Mouse (Mus musculus) CD4-positive helper T cell, adult 2 months (primary cell): ENCODE measurements around the gene Cdkn2d.
"Not testable (repeated sequence)": the region's sequence is repeated elsewhere in the genome, so short reads cannot be mapped to it uniquely, and the experiment has no call there.

Experiments
- DNase-seq: peaks from one replicate; pipeline ENCODE4 v3.0.0-alpha.2; 2012; ENCODE audit warnings: low read depth, missing footprints, low spot score

The Cdkn2d gene

DNA sequence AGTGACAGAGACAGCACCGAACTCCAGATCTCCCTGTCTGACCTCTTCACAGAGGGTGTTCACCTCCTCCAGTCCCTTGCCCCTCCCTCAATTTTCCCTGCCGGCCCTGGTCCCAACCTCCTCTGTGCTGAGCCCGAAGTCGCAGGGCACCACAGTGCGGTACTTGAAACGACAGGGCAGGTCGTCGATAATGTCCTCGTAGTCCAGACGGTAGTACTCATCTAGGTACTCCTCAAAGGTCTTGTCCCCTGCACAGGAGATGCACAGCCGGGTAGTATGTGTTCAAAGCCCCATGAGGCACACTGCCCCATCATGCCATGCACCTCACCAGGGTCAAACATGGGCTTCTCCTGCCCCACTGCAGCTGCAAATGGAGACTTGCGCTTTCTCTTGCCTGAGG is 15.5 kb downstream of the Cdkn2d start:
- DNase-seq = no peak

DNA sequence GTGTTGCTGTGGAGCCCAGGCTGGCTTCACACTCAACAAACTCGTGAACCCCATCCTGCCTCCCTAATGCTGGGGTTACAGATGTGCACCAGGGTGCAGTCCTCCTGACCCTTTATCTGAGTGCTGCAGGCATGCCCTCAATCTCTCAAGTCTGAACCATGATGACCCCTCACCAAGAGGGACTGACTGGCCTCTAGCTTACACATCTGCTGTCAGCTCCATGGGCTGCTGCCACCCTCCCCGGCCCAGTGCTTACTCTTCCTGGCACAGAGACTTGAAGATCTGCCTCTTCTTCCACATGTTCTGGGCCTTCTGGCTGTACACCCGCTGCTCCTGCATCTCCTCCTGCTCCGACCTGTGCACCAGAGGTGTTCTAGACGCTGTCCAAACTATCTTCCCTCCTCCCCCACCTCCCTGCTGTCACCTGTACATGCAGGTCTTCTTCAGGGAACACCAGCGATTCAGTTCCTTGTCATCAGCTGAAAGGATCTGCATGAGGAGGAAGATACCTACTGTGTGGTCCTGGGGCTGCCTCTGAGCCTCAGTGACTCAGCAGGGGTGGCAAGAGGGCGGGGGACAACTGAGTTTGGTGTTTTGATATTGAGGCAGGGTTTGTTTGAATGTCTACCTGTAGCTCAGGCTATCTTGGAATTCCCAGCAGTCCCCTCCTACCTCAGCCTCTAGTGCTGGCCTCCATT is 16.0 kb downstream of the Cdkn2d start:
- DNase-seq = no peak

DNA sequence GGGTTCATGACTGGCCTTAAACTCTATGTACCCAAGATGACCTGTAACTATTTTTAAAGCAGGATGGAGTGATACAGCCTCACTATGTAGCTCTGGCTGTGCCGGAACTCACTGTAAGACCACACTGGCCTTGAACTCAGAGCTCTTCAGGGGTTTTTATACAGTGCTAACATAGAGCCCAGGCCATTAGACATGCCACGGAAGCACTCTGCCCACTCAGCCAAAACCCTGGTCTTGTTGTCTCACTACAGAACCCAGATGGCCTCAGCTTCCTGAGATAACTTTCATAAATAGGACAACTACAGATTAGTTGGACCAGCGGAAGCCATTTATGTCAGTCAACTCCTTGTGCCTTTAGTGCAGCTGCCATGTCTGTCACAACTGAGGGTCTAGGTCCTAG is 16.9 kb downstream of the Cdkn2d start:
- DNase-seq = no peak

DNA sequence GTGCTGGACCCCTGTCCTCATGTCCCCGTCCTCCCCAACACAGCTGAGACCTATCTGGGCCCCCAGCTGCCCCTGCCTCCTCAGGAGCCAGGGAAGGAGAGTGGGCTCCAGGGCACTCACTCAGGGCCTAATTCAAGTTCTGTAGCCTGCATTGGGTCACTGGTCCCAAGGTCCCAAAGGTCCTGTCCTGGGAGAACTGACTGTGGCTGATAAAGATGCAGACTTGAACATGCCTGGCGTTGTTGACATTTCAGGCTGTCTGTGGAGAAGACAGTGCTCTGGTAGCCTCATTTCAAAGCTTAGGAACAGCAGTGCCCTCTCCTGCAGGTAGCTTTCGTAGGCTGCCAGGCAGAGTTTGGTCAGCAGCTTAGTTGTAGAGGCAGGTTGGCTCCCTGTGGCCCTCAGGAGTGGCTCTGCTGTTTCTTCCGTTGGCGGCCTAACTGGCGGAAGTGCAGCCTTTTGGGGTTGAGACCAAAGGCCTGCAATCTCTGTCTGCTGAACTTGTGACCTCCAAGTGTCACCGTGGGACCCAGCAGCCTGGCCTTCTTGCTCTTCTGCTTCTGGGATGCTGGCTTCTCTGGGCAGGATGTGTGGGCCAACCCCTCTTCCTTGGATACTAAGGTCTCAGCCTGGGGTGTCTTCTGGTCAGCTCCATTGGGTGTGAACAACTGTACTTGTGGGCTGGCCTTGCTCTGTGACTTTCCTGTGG is 17.5 kb downstream of the Cdkn2d start:
- DNase-seq = no peak

DNA sequence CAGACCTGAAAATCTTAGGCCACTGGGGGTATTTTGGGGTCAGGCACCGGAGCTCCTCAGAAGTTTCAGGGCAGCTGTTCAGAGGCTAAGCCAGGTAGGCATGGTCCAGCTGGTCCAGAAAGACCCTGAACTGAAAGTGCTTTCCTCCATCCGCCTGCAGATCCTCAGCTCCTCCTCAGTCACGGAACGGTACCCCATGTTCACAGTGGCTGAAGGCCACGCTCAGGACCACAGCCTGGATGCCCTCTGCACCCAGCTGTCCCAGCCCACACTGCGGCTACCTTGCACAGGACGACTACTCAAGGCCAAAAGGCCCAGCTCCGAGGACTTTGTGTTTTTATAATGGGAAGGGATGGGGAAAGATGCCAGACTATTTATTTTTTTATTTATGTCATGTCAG is 18.1 kb downstream of the Cdkn2d start:
- no peak for DNase-seq

DNA sequence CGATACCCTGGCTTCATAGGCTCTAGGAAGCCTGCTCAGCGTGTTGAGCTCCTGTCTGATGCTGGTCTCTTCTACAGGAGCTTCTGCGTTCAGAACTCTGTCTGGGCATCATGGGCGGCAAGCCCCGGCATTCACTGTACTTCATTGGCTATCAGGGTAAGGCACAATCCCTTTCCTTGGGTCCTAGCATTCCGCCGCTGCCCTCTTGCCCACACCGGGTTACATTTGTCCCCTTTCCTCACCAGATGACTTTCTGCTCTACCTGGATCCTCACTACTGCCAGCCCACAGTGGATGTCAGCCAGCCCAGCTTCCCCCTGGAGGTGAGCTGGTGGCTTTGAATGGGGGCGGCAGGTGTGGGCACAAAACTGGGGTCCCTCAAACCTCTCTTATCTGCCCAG is 18.8 kb downstream of the Cdkn2d start:
- no peak for DNase-seq

DNA sequence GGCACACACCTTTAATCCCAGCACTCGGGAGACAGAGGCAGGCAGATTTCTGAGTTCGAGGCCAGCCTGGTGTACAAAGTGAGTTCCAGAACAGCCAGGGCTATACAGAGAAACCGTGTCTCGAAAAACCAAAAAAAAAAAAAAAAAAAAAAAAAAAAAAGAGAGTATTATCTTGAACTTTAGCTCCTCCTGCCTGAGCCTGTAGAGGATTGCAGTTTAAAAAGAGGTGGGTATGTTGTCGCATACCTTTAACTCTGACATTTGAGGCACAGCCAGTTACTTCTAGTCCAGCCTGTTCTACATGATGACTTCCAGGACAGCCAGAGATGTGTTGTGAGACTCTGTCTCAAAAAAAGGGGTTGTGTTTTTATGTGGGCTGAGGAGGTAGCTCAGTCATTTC is 21.6 kb downstream of the Cdkn2d start:
- DNase-seq = not testable (repeated sequence)

DNA sequence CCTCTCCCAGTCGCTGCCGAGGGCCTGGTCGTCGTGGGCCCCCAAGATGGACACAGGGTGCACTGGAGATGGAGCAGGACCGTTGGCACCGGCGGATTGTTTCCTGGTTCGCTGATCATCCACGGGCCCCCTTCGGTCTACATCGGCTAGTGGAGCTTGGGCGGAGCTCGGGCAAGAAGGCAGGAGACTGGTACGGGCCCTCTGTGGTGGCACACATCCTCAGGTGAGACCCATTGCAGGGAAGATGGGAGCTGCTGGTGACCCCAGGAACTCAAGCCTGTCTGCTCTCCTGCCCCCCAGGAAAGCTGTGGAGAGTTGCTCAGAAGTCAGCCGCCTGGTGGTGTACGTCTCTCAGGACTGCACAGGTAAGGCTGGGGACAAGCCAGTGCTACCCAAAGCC is 22.9 kb downstream of the Cdkn2d start:
- no peak for DNase-seq

DNA sequence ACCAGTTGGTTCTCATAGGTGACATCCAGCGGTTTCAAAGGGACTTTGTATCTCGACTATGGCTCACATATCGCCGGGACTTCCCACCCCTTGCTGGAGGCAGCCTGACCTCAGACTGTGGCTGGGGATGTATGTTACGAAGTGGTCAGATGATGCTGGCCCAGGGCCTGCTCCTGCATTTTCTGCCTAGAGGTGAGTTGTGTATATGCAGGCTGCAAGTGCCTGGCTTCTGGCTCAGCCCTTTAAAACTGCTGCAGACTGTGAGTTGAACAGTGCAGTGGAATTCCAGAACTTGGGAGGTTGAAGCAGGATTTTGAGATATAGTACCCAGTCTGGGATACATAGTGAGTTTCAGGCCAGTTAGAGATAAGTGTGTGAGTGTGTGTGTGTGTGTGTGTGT is 24.3 kb downstream of the Cdkn2d start:
- no peak for DNase-seq

DNA sequence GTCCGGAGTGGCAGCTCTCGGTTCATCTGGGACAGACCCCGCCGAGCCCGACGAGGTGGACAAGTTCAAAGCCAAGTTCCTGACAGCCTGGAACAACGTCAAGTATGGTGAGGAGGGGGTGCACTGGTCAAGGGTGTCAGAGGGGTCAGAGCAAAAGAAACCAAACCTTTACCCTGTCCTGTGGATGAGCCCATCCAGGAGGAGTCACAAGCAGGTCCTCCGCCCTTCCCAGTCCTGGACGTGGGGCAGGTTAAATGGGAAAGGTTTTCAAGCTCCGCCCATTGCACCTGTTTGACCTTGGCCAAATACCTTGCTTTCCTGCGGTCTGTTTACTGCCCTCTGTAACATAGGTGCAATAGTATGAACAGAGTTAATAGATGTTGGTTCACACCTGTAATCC is 25.6 kb downstream of the Cdkn2d start:
- no peak for DNase-seq

DNA sequence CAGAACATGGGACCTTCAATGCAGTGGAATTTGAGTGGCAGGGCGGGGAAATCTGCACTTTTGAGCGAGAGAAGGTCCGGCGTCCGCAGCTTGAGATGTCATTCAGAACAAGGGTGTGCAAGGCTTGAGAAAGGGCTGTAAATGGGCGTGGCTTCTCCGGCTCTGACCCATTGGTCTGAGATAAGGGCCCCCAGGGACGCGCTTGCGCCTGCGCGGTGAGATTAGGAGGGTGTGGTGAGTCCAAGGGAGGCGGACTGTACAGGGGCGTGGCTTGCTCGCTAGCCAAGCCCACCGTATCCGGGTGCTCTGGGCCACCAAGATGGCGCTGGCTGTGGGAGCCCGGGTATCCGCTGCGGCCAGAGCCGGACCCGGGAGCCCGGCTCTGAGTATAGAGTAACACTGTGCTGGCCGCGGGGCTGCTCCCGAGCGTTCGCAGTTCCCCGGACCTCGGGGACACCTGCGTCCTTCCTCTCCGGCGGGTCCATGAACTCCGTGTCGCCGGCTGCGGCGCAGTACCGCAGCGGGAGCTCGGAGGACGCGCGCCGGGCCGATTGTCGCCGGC is 26.1 kb downstream of the Cdkn2d start, which contains the start of gene Atg4d:
Gene Atg4d, plus strand, starts transcription at position 294 of the 562 bp plus-strand sequence.
- peak; percentile 93 for DNase-seq

DNA sequence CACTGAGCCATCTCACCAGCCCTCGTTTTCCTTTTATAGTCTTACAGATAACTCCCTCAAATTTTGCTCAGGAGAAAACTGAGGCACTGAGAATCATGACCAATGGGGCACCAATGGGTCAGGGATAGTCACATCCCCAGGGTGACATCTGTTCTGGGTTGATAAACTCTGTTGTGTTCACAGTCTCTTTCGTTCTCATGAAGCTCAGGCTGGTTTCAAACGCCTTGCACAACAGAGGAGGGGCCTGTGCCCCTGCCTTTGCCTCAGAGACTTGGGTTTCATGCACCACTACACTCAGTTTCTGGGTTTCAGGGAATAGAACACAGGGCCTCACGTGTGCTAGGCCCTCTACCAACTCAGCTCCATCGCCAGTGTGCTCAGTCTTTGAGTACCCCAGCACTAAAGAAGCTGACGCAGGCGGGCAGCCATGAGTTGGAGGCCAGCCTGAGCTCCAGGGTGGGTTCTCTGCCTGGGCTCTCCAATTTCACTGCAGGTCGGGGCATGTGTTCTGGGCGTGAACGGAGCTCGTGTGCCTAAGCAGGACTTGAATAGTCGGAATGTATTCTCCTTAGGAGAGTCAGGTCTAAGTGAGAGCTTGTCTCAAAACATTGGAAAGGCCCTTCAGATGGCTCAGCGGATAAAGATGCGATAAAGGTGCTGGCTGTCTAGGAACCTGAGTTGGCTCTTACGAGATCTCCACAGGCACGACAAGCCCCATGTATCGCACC is 26.8 kb downstream of the Cdkn2d start:
- DNase-seq = no peak

DNA sequence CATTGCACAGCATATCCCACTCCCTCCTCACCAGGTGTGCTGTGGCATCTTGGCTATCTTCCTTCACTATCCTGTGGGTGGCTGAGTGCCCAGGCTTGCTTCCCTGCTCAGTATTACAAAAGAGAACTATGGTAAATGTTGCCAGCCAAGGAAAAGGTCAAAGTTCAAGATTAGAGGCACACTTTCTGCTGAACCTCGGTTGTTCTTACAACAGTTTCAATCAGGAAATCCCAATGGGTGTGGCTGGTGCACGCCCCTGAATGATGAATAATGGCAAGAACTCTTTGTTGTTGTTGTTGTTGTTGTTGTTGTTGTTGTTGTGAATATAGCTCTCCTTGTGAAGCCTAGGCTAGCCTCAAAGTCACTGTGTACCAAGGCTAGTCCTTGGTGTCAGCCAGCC is 29.4 kb downstream of the Cdkn2d start:
- no peak for DNase-seq

DNA sequence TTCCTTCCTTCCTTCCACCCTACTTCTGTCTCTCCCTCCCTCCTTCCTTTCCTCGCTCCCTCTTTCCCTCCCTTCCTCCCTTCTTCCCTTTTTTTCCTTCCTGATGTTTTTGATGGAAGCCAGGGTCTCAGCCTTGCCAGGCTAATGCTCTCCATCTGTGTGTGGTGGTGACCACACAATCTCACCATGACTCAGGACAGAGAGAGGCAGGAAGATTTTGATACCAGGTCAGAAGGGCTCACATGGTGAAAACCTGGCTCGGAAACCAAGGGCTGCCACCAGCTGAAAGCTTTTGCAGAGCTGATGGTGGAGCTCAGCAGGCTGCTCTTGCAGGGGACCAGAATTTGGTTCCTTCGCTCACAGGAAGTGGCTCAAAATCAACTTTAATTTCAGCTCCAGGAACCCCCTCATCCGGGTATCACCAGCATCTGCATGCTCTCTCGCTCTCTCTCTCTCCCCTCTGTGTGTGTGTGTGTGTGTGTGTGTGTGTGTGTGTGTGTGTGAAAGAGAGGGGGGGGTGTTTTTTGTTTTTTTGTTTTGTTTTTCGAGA is 30.6 kb downstream of the Cdkn2d start:
- DNase-seq = peak; percentile 48

DNA sequence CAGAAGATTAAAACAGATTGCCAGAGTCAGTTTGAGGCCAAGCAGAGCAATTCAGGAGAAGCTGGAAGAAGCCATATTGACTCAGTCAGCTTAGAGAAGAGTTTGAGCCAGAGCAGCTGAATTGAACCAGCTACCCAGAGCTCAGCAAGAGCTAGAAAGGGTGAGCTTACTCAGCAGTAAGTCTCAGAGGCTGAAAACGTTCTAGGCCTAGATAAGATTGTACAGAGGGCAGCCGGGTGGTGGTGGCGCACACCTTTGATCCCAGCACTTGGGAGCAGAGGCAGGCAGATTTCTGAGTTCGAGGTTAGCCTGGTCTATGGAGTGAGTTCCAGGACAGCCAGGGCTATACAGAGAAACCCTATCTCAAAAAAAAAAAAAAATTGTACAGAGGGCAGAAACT is 34.9 kb downstream of the Cdkn2d start:
- not testable (repeated sequence) for DNase-seq

DNA sequence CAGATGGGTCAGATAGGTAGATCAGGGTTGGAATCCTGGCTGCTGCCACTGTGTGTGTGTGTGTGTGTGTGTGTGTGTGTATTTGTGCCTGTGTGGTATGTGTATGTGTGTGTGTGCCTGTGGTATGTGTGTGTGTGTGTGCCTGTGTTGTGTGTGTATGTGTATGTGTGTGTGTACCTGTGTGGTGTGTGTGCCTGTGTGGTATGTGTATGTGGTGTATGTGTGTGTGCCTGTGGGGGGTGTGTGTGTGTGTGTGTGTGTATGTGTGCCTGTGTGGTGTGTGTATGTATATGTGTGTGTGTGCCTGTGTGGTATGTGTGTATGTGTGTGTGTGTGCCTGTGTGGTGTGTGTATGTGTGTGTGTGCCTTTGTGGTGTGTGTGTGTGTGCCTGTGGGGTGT is 36.5 kb downstream of the Cdkn2d start:
- no peak for DNase-seq

DNA sequence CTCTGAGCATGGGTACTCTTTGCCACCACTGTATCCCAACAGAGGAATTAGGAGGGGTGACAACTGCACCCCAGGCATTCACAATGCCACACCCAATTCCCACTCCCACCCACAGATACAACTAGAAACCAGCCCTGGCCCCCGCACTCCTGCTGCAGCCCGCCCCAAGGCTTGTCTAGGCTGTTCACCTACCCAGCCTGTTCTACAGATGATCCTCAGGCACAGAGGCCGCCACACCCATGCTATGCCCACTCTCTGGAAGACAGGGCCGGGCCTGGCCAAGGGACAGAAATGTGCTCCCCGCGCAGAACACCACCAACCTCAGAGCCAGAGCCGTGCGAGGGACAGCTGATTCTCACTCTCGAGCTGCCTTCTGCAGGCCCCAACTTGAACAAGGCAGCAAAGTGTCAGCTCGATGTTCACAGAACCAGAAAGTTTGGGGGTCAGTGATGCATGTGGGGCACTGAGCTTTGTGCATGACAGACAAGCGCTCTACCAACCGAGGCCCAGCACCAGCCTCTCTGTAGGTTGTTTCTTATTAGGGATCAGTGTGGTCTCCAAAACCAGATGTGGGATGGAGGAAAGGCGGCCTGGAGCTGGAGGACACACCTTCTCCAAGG is 40.0 kb downstream of the Cdkn2d start:
- DNase-seq = no peak

DNA sequence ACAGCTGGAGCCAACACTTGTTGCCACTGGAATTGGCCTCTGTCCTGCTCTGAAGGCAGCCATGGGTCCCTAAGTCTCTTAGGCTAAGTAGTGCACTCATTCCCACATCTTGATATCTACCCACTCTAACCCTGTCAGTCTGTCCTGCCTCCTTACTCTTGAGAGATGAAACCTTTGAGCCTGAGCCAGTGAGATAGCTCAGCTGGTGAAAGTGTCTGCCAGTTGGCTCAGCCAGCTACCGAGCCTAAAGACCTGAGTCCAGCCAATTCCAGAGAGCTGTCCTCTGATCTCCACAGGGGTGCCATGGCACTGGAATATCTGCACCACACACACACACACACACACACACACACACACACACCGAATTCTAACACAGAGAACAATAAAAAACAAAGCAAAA is 40.7 kb downstream of the Cdkn2d start:
- DNase-seq = no peak

DNA sequence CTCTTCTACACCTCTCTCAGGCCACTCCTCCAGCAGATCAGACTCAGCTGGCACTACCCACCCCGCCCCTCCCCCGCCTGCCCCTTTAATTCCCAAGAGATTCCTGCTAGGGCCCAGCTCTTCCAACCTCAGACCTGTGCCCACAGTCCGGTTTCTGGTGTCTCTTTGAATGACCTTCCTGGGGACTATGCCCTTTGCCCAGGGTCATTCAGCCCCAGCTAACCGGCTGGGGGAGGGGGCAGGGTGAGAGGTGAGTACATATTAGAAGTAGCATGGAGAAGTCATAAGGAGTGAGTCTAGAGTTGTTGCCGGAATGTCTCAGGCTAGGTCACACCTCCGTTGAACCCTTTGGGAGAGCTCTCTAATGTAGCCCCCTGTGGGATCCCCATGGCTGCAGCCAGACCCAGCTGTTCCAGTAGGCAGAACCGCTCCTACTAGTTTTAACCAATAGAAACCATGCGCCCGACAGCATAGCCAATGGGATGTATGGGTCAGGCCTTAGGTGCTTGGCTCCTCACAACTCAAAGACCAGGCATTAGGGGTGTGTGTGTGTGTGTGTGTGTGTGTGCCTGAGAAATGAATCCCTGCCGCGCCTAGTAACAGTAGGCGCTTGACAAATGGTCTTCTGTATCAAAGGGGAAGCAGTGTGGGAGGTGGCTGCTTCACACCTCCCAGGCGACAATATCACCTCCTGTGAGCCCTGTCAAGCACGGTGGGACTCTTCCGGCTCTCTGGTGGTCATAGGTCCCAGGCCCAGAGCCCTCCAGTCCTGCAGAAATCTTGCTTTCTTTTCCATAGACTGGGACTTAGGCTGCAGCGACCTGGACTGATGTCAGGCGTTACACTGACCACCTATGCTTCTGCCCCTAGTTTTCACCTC is 41.3 kb downstream of the Cdkn2d start:
- DNase-seq = no peak

DNA sequence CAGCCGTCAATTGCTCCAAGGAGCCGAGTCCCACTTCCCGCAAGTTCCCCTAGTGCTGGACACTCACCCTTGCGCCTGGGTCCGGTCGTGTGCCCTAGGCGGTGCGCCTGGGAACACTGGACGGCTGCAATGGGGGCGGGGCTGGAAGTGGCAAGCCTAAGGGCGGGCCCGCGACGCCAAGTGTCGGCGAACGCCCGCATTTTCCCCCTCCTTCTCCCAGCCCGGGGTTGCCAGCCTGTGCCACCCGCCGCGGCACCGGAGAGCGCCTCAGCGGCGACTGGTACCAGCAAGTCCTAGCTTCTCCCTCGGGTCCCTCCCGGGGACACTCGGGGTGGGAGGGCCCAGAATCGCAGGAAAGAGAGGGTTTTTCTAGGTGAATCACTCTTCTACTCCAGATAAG is 42.9 kb downstream of the Cdkn2d start, which contains the start of gene S1pr5:
Gene S1pr5, minus strand, starts transcription at position 118 of the 400 bp plus-strand sequence.
- DNase-seq = no peak

DNA sequence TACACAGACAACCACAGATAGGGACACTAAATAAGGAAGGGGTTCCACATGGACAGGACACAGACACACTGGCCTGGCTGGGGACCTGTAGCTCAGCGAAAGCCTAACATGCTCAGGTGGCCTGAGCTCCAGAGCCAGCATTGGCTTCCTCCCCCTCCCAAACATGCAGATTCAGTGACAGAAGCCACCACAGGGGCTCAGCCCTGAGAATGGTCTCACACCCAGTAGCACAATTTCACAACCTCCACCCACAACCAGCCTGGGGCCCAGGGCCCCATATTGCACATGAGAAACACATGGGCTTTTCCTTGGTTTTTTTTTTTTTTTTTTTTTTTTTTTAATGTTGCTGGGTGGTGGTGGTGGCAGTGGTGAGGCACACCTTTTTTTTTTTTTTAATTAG is 44.9 kb downstream of the Cdkn2d start:
- no peak for DNase-seq
